Mouse (Mus musculus): ENCODE results near the gene Fgfr2.

- TF ChIP-seq POLR2A (IDR thresholded peaks at IDR 0.05; ENCODE audit: control insufficient read depth, low read depth, low read length) (no peak), CTCF (IDR thresholded peaks at IDR 0.05; ENCODE audit: control insufficient read depth, insufficient read depth, insufficient replicate concordance, low read depth, low read length) (no peak)
Measured at GRCm38 (mm10) chr7:132237191-132237590, 886.0 kb downstream of the Fgfr2 start.
